ENCODE assay signal across 8 mouse cellular contexts in genomic region chr11:87404876-87405275, GRCm38 (mm10). TPM values are rescaled to one million over a fixed set of nuclear protein-coding genes. Genes with fewer than 3 reads are reported as not detected.
DNase-seq lines count a peak whose midpoint lies in the region; ATAC-seq lines count a peak whose summit lies in the region.

Gene Rad51c (minus strand): TSS chr11:87404954.
Gene Tex14 (plus strand): TSS chr11:87405065.

- no peak for ATAC-seq in megakaryocyte, adult 5-6 weeks (ENCODE audit: poor library complexity, severe bottlenecking)
- no peak for ATAC-seq in limb, embryonic 12.5 days (ENCODE audit: insufficient number of reproducible peaks, insufficient read depth, low FRiP score, low TSS enrichment, low read depth)
- ATAC-seq in neural tube, embryonic 14.5 days (ENCODE audit: low read depth), result peak; percentile 45; the same call in 1 of the 2 replicates

- H3K4me1 ChIP-seq in megakaryocyte, embryonic 14.5 days, result peaks cover 14% of the 10 kb centered on the region
- peaks cover 3% of the 10 kb centered on the region for H3K4me1 ChIP-seq in limb, embryonic 12.5 days (replicated peaks)
- 0 out of 2 replicates have a peak, but pooled peaks cover 2% of the 10 kb centered on the region for H3K4me1 ChIP-seq in neural tube, embryonic 14.5 days (ENCODE audit: control insufficient read depth, insufficient read depth, low read length)

- intact Hi-C loops in gastrocnemius, postnatal 14 days (cut with DNase I; ENCODE audit: low total_unique reads), result loop anchor here (10.0 kb wide), 1 partner anchor 190 kb away; no protein-coding TSS in a partner anchor

- 81% methylated on average over 27 of the region's 27 CpGs for WGBS in limb, embryonic 12.5 days
- WGBS in neural tube, embryonic 14.5 days, result 81% methylated on average over 27 of the region's 27 CpGs

- H3K27ac ChIP-seq in limb, embryonic 12.5 days, result peak within 1 kb of the TSS; percentile 97
- H3K27ac ChIP-seq in neural tube, embryonic 14.5 days (ENCODE audit: low read depth, low read length), result peak within 1 kb of the TSS; percentile 92

- no peaks in the 10 kb centered on the region for H3K36me3 ChIP-seq in megakaryocyte, embryonic 14.5 days (replicated peaks; ENCODE audit: low read length)
- H3K36me3 ChIP-seq in limb, embryonic 12.5 days, result peaks cover 20% of the 10 kb centered on the region
- no peaks in the 10 kb centered on the region for H3K36me3 ChIP-seq in neural tube, embryonic 14.5 days (ENCODE audit: control insufficient read depth, insufficient read depth, low read length)

- H3K9ac ChIP-seq in limb, embryonic 12.5 days (replicated peaks), result peak within 1 kb of the TSS; percentile 78
- H3K9ac ChIP-seq in neural tube, embryonic 14.5 days (replicated peaks; ENCODE audit: low read depth, low read length), result peak within 1 kb of the TSS; percentile 59

- peak within 1 kb of the TSS; percentile 96 for H3K4me3 ChIP-seq in megakaryocyte, embryonic 14.5 days (replicated peaks)
- H3K4me3 ChIP-seq in limb, embryonic 12.5 days (replicated peaks), result peak within 1 kb of the TSS; percentile 56
- peak within 1 kb of the TSS; percentile 45 for H3K4me3 ChIP-seq in neural tube, embryonic 14.5 days (ENCODE audit: low read depth, low read length)

- H3K27me3 ChIP-seq in megakaryocyte, embryonic 14.5 days (replicated peaks), result peaks cover 2% of the 10 kb centered on the region
- H3K27me3 ChIP-seq in limb, embryonic 12.5 days, result no peaks in the 10 kb centered on the region
- no peaks in the 10 kb centered on the region for H3K27me3 ChIP-seq in neural tube, embryonic 14.5 days (ENCODE audit: control insufficient read depth, insufficient read depth, low read length)

- H3K4me2 ChIP-seq in limb, embryonic 12.5 days, result peak within 1 kb of the TSS; percentile 63
- peak within 1 kb of the TSS; percentile 71 for H3K4me2 ChIP-seq in neural tube, embryonic 14.5 days (ENCODE audit: low read depth, low read length)

- DNase-seq in adrenal gland, adult 8-10 months, result peak; percentile 23
- DNase-seq in adrenal gland, adult 2 months, result no peak
- peak; percentile 9 for DNase-seq in gastrocnemius, postnatal 14 days
- DNase-seq in natural killer cell, adult 2 months (ENCODE audit: low spot score in 2 of 2), result no peak

- no peaks in the 10 kb centered on the region for H3K9me3 ChIP-seq in megakaryocyte, embryonic 14.5 days
- H3K9me3 ChIP-seq in limb, embryonic 12.5 days, result no peaks in the 10 kb centered on the region
- H3K9me3 ChIP-seq in neural tube, embryonic 14.5 days (ENCODE audit: control insufficient read depth, low read length), result no peaks in the 10 kb centered on the region

RNA-seq across cellular contexts. Expression of gene Rad51c, which starts in this region (rescaled TPM):
- total RNA-seq in adrenal gland, adult 8-10 months (2022), result 1 to 10 TPM; 1.4 to 2.3 (median 1.8) TPM
- 1 to 10 TPM; 1.6 to 2.2 TPM for total RNA-seq in adrenal gland, adult 2 months (2021)
- 0.13 and 0.15 TPM in 2 replicates for polyA plus RNA-seq in adrenal gland, adult 2 months (2012; rRNA removed)
- 0.22 TPM in 1 of 2 replicates, not detected in the other for polyA plus RNA-seq in megakaryocyte, embryonic 14.5 days (2012; ENCODE audit: insufficient read depth, low replicate concordance)
- 4.6 and 4.8 TPM in 2 replicates for total RNA-seq in megakaryocyte, adult 5-6 weeks (2015)
- 5.2 and 5.7 TPM in 2 replicates for total RNA-seq in megakaryocyte, adult 5-6 weeks (2017)
- total RNA-seq in gastrocnemius, postnatal 14 days (2021), result under 1 TPM; 0.78 to 0.98 TPM
- 11.8 and 12.3 TPM in 2 replicates for polyA plus RNA-seq in limb, embryonic 12.5 days (2016; fragmentation: Nextera tagmentation; extraction: Ambion mirVana)
- 4.9 and 6.0 TPM in 2 replicates for polyA plus RNA-seq in neural tube, embryonic 14.5 days (2014; fragmentation: Nextera tagmentation; extraction: Ambion mirVana)

RNA-seq across cellular contexts. Expression of gene Tex14, which starts in this region (rescaled TPM):
- 1 to 10 TPM in 2 of 4 experiments, under 1 TPM in 2; 0.06 to 2.2 (median 1.1) TPM for total RNA-seq in adrenal gland, adult 8-10 months (2022)
- 1 to 10 TPM in 1 of 2 experiments, under 1 TPM in 1; 0.35 to 1.3 TPM for total RNA-seq in adrenal gland, adult 2 months (2021)
- polyA plus RNA-seq in adrenal gland, adult 2 months (2012; rRNA removed), result 0.03 and 0.08 TPM in 2 replicates
- not detected in 2 replicates for polyA plus RNA-seq in megakaryocyte, embryonic 14.5 days (2012; ENCODE audit: insufficient read depth, low replicate concordance)
- total RNA-seq in megakaryocyte, adult 5-6 weeks (2015), result 0.13 and 0.43 TPM in 2 replicates
- 0.15 and 1.1 TPM in 2 replicates for total RNA-seq in megakaryocyte, adult 5-6 weeks (2017)
- total RNA-seq in gastrocnemius, postnatal 14 days (2021), result under 1 TPM; 0.53 to 0.59 TPM
- 0.47 and 0.81 TPM in 2 replicates for polyA plus RNA-seq in limb, embryonic 12.5 days (2016; fragmentation: Nextera tagmentation; extraction: Ambion mirVana)
- polyA plus RNA-seq in neural tube, embryonic 14.5 days (2014; fragmentation: Nextera tagmentation; extraction: Ambion mirVana), result 0.51 and 0.64 TPM in 2 replicates

Comparison
In these comparisons a context has a peak if more than half of its experiments do, and no peak if none do; other contexts are left out.
1. Peak in DNase-seq in gastrocnemius, postnatal 14 days; RNA of the genes that start here not detected or under 1 TPM.
2. H3K4me3 ChIP-seq: peak in every context shown above with its lines; median percentile 96 in megakaryocyte, embryonic 14.5 days; 56 in limb, embryonic 12.5 days; 45 in neural tube, embryonic 14.5 days.